24 mouse cellular contexts compared by ENCODE assay signal in genomic region chr6:83704701-83705100, GRCm38 (mm10). TPM values are rescaled to one million over a fixed set of nuclear protein-coding genes. Genes with fewer than 3 reads are reported as not detected.
"Had no signal": no experiment of that assay in that cellular context is flagged by ENCODE, and none has a peak within 500 bp of the region (broad histone marks: within the 10 kb centered on the region; RNA-seq: fewer than 3 reads in every experiment).

No protein-coding gene starts in this region.

- H3K4me1 ChIP-seq: neural tube, embryonic 13.5 days; stomach, embryonic 15.5 days had no signal

- DNase-seq: retina, postnatal 1 day; right cerebral cortex, adult 18-20 months; right cerebral cortex, postnatal 14 days; right cerebral cortex, postnatal 25 days; right cerebral cortex, postnatal 4 days; spleen, adult 18-20 months; thymus, adult 18-20 months; thymus, adult 2 months; thymus, postnatal 14 days; thymus, postnatal 25 days; thymus, postnatal 36 days; thymus, postnatal 4 days had no signal

- H3K4me2 ChIP-seq: neural tube, embryonic 13.5 days; neural tube, embryonic 15.5 days; stomach, embryonic 15.5 days had no signal

- H3K27ac ChIP-seq: neural tube, embryonic 13.5 days; neural tube, embryonic 15.5 days; stomach, embryonic 15.5 days; stomach, postnatal 0 days had no signal

- H3K36me3 ChIP-seq: neural tube, embryonic 13.5 days; neural tube, embryonic 15.5 days; stomach, embryonic 15.5 days had no signal

- H3K9me3 ChIP-seq: neural tube, embryonic 13.5 days; neural tube, embryonic 15.5 days; stomach, embryonic 15.5 days had no signal

- H3K9ac ChIP-seq: neural tube, embryonic 13.5 days; neural tube, embryonic 15.5 days; stomach, embryonic 15.5 days had no signal

- H3K4me3 ChIP-seq: neural tube, embryonic 13.5 days; neural tube, embryonic 15.5 days; stomach, embryonic 15.5 days had no signal

RNA-seq across cellular contexts. Expression of gene Vax2, which starts 6.4 kb away (rescaled TPM):
- polyA plus RNA-seq: neural tube, embryonic 14.5 days; neural tube, embryonic 15.5 days; small intestine, adult 2 months; spleen, adult 2 months; stomach, embryonic 14.5 days; stomach, embryonic 15.5 days; stomach, embryonic 16.5 days; stomach, postnatal 0 days; thymus, postnatal 0 days; urinary bladder, adult 2 months had no signal

RNA-seq across cellular contexts. Expression of gene Cd207, which starts 27.0 kb away (rescaled TPM):
- polyA plus RNA-seq: neural tube, embryonic 13.5 days; neural tube, embryonic 14.5 days; neural tube, embryonic 15.5 days; small intestine, adult 2 months; stomach, embryonic 14.5 days; stomach, postnatal 0 days; testis, adult 2 months; urinary bladder, adult 2 months had no signal

RNA-seq across cellular contexts. Expression of gene Atp6v1b1, which starts 38.1 kb away (rescaled TPM):
- polyA plus RNA-seq: neural tube, embryonic 13.5 days; neural tube, embryonic 14.5 days; neural tube, embryonic 15.5 days; small intestine, adult 2 months; stomach, embryonic 16.5 days; urinary bladder, adult 2 months had no signal

RNA-seq across cellular contexts. Expression of gene Clec4f, which starts 48.7 kb away (rescaled TPM):
- polyA plus RNA-seq: neural tube, embryonic 13.5 days; neural tube, embryonic 15.5 days; small intestine, adult 2 months; spleen, adult 2 months; stomach, embryonic 14.5 days; urinary bladder, adult 2 months had no signal

RNA-seq across cellular contexts. Expression of gene Ankrd53, which starts 57.7 kb away (rescaled TPM):
- polyA plus RNA-seq: neural tube, embryonic 13.5 days; small intestine, adult 2 months; spleen, adult 2 months; stomach, embryonic 14.5 days; stomach, embryonic 15.5 days; stomach, embryonic 16.5 days; stomach, postnatal 0 days; thymus, postnatal 0 days; urinary bladder, adult 2 months had no signal
